Mouse (Mus musculus): ENCODE results near the gene Olfr633.
"Not testable (repeated sequence)": the region's sequence is repeated elsewhere in the genome, so short reads cannot be mapped to it uniquely, and the experiment has no call there.

Gene Olfr633

DNA sequence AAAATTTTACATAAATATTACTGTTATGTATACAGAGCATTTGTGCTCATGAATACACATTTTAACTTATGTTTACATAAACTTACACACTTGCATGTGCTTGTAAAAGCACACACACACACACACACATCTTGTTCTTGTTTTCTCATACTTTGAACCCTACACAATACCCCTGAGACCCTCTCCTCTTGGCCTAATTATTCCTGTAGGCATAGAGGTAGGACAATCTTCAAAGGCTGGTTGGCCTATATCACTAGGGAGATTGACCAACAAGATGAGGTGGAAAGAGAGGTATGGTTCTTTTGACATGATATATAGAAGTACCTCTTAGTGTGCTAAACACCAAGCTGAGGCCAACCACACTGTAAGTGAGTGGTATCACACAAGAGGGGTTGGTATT, at the start of gene Olfr633:
Gene Olfr633, plus strand, starts transcription at position 301 of the 400 bp plus-strand sequence.
- DNase-seq (ENCODE audit: extremely low read depth, low read depth, low spot score): no peak

DNA sequence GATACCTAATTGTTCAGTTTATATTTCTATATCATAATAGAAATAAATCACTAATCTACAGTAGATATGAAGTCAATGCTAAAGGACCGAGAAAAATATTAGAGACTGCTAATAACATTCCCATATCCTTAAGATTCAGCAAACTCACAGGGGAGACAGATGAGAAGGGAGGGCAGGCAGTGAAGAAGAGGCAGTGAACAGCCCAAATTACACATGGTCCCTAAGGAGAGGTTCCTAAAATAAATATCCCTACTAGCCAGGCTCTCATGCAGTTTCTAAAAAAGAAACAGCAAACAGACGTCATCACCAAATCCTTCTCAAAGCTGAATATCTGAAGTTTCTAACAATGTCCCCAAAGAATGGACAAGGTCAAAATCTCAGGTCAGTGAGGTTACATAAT, 41.0 kb upstream of the Olfr633 start, which contains the start of gene Olfr65:
Gene Olfr65, plus strand, starts transcription at position 301 of the 400 bp plus-strand sequence.
- DNase-seq (ENCODE audit: extremely low read depth, low read depth, low spot score): no peak

DNA sequence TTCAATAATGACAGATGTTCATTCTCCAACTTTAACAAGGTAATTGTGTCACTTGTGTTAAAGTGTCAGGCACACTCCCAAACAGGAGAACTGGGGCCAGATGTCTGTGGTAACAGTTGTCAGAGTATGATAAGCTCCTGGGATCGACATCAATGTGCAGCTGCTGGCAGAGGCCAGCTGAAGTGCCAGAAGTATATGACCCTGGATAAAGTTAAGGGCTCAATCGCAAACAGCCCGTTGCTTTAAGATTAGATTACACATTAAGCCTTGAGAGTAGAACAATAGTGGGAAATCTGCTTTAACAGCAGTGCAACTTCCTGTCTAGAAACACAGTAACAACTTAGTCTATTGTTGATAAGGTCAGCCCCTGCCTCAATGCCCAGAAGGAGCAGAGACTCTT, 34.2 kb upstream of the Olfr633 start:
- DNase-seq (ENCODE audit: extremely low read depth, low read depth, low spot score): no peak

DNA sequence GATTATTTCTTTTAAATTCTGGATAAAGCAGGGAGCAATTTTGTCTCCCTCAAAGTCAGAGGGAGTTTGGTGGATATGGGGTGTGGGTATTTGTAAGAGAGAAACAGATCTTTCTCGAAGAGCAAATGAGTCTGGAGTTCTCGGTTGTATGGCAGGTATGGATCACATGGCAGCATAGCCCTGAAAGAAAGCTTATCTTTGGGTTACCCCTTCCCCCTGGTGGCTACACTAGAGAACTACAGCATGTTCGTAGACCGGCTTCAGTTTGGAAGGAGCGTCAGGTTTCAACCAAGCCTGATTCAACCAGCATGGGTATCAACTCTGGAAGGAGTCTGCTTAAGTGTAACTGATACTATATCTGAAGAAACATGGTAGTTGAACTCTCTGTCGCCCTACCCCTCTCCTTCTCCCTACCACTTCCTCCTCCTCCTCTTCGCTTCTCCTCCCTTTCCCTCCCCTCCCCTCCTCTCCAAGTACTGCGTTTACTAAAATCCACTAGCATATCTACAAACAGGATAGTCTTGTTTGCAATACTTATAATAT, 31.2 kb upstream of the Olfr633 start:
- no peak for DNase-seq (ENCODE audit: extremely low read depth, low read depth, low spot score)

DNA sequence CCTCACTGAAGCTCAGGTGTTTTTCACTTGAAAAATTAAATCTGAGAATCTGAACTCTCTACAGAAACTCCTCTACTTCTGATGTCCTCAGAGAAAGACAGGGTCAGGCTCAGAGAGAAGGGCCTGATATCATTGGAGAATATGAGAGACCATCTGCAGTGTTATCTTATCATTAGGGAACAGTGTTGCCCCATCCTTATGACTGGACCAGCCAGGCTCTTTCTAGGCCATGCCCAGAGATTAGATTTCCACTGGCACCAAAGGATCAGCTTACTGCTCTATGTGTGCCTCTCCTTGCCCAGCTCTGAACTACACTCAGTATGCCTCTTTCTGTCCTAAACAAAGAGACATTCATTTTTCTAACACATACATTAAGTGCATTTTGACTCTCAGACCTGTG, 28.9 kb upstream of the Olfr633 start:
- DNase-seq (ENCODE audit: extremely low read depth, low read depth, low spot score): no peak

DNA sequence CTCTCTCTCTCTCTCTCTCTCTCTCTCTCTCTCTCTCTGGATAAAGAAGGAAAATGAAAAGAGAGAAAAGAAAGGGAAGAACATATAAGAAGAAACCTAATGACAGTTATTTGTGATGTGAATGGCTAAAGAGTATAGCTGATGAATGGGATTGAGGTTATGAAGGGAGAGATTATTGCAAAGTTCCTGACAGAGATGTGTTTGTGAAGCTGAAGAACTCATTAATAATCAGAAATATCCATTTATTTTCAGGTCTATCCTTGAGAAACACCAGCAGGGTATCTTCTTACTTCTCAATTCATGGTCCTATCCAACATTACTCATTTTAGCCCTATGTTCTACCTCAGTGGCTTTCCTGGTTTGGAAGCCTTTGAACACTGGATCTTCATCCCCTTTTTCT, 15.7 kb upstream of the Olfr633 start, which contains the start of gene Olfr631:
Gene Olfr631, plus strand, starts transcription at position 301 of the 400 bp plus-strand sequence.
- DNase-seq (ENCODE audit: extremely low read depth, low read depth, low spot score): no peak

DNA sequence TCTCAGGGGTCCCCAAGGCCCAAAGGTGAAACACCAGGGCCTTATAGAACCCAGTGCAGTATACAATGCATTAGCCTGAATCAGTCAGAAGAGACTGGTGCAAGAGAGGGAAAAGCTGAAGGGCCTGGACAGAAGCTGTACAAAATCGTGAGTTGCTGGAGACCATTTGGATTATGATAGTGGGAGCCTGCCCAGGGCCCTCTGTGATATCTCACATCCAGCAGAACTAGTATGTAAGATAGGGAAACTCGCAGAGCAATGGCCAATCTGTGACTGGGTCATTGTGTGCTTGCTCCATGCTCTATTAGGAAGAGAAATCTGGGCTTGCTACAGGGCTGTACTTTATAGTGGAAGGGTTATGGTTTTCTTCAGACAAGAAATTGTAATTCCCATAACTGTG, 10.0 kb upstream of the Olfr633 start, which contains the start of gene Olfr632:
Gene Olfr632, plus strand, starts transcription at position 84 of the 400 bp plus-strand sequence.
- DNase-seq (ENCODE audit: extremely low read depth, low read depth, low spot score): no peak

DNA sequence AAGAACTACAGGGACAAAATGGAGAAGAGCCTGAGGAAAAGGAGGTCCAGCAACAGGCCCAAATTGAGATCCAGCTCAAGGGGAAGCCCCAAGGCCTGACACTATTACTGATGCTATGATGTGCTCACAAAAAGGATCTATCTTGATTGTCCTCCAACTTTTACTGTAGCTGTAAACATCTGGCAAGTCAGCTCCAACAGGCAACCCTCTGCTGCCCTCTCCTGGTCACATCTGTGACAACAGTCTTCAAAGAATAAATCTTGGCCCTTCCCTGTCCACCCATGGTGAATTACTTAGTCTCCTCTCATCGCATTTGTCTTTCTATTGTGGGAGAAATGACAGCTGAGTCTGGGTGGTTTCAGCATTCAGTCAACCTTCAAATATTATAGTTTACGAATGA, 1.5 kb upstream of the Olfr633 start:
- no peak for DNase-seq (ENCODE audit: extremely low read depth, low read depth, low spot score)

DNA sequence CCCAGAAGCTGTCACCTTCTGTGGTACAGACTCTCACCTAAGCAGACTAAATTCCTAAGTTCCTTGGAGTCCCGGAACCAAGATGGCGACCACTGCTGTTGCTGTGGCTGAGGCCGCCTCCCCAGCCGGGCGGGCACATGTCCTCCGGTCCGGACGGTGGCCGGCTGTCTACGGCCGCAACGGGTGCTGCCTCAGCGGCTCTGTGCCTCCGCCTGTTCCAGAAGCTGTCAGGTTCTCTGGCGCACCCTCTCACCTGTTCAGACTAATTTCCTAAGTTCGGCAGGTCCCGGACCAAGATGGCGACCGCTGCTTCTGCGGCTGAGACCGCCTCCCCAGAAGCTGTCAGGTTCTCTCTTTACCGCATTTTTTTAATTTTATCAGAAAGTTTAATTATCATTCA, 22.6 kb downstream of the Olfr633 start:
- not testable (repeated sequence) for DNase-seq (ENCODE audit: extremely low read depth, low read depth, low spot score)

DNA sequence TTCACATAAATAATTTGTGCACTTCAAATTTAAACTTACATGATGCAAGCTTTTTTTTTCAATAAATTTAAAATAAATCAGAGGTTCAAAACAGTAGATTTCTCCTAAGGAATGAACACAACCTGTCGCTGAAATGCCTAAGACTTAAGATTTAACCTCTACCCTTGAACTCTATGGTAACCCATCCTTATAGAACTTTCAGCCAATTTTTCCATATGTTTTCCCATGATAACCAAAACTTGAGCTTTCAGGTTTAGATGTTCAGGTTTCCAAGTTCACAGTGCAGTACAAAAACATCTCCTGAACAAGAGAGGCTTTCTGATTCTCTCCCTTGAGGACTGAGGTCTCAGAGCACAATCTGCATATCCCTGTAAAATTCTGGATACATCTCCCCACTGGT, 26.6 kb downstream of the Olfr633 start, which contains the start of gene Olfr635:
Gene Olfr635, plus strand, starts transcription at position 301 of the 400 bp plus-strand sequence.
- DNase-seq (ENCODE audit: extremely low read depth, low read depth, low spot score): no peak

DNA sequence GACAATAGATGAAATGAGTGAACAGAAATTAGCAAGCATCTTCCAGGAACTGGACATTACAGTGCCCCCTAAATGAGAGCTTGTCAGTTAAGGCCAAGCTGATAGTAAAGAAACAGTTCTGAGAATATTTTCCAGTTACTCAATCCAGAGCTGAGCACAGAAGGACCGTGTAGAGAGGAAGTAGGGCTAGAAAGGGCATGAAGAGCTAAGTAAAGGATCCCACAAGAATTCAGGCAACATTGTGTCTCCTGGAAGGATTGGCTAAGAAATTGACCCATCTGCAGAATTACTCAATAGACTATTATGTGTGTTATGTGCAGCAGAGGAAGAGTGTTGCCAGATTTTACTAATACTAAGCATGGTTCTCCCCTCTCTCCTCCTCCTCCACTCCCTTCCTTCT, 27.5 kb downstream of the Olfr633 start:
- DNase-seq (ENCODE audit: extremely low read depth, low read depth, low spot score): no peak

DNA sequence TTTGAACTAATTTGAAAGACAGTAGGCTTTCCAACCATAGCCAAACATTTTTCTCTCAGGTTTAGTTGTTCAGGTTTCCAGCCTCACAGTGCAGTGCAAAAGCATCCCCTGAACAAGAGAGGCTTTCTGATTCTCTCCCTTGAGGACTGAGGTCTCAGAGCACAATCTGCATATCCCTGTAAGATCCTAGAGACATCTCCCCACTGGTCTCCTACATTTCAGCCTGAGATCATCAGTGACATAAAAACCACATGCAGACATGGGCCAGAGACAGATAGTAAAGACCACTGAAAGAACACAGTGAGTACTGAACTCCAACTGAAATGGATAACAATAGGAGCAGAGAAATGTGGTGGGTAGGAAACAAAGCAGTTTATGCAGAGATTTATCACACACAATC, 54.2 kb downstream of the Olfr633 start, which contains the start of gene Olfr638:
Gene Olfr638, plus strand, starts transcription at position 301 of the 400 bp plus-strand sequence.
- DNase-seq (ENCODE audit: extremely low read depth, low read depth, low spot score): no peak
